Mouse (Mus musculus) bone marrow, adult 2 months (tissue): ENCODE data around the gene Krt35. TPM values are rescaled to one million over a fixed set of nuclear protein-coding genes. Genes with fewer than 3 reads are reported as not detected.

ENCODE experiments used
- H3K27ac ChIP-seq: fragments of 200-500 bp; 2 replicates; pipeline ENCODE4 v1.5.1; 2012; ENCODE audit warnings: low read depth, mild to moderate bottlenecking, control low read depth, inconsistent platforms, low read length; ENCODE audit not compliant: control insufficient read depth, poor library complexity, insufficient read depth
- H3K4me1 ChIP-seq: fragments of 200-500 bp; 2 replicates; pipeline ENCODE4 v1.6.1; 2011; ENCODE audit warnings: low read length; ENCODE audit not compliant: control insufficient read depth, insufficient read depth
- H3K4me3 ChIP-seq: fragments of 200-500 bp; replicated peaks from 2 replicates; pipeline ENCODE3; 2011; ENCODE audit warnings: mild to moderate bottlenecking, low read depth, low read length, control low read depth; ENCODE audit not compliant: control insufficient read depth
- CTCF ChIP-seq: fragments of 200-500 bp; IDR thresholded peaks from 2 replicates; pipeline ENCODE4 v1.5.1; 2011; ENCODE audit warnings: low read length, control low read depth; ENCODE audit not compliant: control insufficient read depth, insufficient read depth
- POLR2A ChIP-seq: fragments of 200-500 bp; IDR thresholded peaks from 2 replicates; pipeline ENCODE4 v1.6.1; 2011; ENCODE audit warnings: low read depth, mild to moderate bottlenecking, control low read depth, low read length, borderline replicate concordance; ENCODE audit not compliant: control insufficient read depth
- WGBS: fragments of 180-500 bp; shearing (Covaris S2); methylation state at CpG from one replicate; pipeline ENCODE4 v1.1.7; 2018; 5-methylcytosine and 5-hydroxymethylcytosine counted together
- polyA plus RNA-seq: library from polyadenylated mRNA; stranded (reverse); fragments of >200 nt; gene quantifications from 2 replicates; pipeline ENCODE4 v1.2.4, GENCODE M21; 2011; ENCODE audit warnings: low replicate concordance; ENCODE audit not compliant: missing spikeins, insufficient read depth, insufficient read length

The Krt35 gene
- polyA plus RNA-seq, 1 experiment: not detected

DNA sequence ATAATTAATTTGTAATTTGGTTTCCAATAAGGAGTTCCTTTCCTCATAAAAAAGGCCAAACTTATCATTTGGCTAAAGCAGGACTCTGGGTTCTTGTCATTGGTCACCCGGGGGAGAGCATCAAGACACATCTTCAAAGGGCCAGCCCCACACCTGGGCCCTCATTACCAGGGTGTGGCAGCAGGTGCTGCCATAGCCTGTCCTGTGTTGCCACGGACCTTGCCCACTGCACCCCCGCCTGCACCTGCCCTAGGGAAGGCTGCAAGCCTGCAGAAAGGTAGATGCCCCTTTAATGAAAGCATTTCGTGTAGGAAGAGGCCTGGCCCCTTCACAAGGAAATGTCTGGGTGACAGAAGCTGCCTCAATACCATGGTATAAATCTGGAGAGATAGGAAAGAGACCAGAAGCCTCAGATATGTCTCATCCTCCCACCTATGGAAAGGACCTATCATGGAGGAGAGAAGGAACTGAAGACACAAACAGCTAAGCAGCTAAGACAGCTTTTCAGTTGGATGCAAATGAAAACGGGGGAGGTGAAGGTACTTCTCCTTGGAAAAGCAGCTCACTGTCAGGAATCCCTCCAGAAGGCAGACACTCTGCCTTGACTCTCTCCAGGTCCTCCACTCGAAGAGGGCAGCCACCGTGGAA, 7.5 kb downstream of the Krt35 start:
- 64% methylated on average over 7 of the region's 7 CpGs for WGBS
- H3K4me3 ChIP-seq: no peak overlapping the region
- H3K27ac ChIP-seq: no peak overlapping the region
- no peak for TF ChIP-seq POLR2A
- TF ChIP-seq CTCF: no peak
- H3K4me1 ChIP-seq: no peaks in the 10 kb centered on the region

DNA sequence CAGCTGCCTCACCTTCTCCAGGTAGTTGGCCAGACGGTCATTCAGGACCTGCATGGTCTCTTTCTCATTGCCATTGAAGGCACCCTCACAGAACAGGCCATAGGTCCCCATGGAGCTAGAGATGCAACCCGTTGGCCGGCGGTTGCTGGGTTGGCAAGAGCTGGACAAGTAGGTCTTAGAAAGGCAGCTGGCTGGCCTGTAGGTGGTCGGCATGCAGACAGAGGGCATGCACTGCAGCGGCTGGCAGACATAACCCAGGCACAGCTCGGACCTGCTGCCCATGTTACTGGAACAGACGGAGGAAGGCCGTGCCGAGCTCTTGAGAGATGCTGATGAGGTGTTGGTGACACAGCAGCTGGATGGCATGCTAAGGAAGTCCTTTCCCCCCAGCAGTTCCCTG, 8.2 kb downstream of the Krt35 start, which contains the start of gene Krt32:
Gene Krt32, minus strand, starts transcription at position 366 of the 400 bp plus-strand sequence.
- TF ChIP-seq POLR2A (no peak), CTCF (no peak)
- WGBS: 83% methylated on average over 10 of the region's 10 CpGs
- Histone ChIP-seq H3K4me1 (no peaks in the 10 kb centered on the region), H3K27ac (no peak within 1 kb of the TSS), H3K4me3 (no peak within 1 kb of the TSS)

DNA sequence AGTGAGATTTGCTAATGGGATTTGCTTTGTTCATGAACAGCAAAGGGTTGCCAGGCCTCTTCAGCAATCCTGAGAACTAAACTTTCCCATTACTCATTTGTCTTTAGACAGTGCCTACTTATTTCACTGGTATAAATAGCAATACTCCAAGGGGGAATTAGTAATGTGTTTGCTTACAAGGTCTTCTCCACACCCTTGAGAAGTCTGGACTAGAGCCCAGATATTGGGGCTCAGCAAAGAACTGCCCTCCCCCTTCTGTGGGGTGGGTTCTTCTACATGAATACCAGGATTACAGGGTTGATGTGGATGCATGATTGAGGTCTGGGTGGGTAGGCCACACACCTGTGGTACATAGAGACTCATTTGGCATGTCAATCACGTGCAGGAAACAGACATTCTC, 22.2 kb downstream of the Krt35 start:
- Histone ChIP-seq H3K27ac (no peak overlapping the region), H3K4me3 (no peak overlapping the region), H3K4me1 (no peaks in the 10 kb centered on the region)
- 34% methylated on average over 1 of the region's 1 CpGs for WGBS
- no peak for TF ChIP-seq CTCF
- no peak for TF ChIP-seq POLR2A

DNA sequence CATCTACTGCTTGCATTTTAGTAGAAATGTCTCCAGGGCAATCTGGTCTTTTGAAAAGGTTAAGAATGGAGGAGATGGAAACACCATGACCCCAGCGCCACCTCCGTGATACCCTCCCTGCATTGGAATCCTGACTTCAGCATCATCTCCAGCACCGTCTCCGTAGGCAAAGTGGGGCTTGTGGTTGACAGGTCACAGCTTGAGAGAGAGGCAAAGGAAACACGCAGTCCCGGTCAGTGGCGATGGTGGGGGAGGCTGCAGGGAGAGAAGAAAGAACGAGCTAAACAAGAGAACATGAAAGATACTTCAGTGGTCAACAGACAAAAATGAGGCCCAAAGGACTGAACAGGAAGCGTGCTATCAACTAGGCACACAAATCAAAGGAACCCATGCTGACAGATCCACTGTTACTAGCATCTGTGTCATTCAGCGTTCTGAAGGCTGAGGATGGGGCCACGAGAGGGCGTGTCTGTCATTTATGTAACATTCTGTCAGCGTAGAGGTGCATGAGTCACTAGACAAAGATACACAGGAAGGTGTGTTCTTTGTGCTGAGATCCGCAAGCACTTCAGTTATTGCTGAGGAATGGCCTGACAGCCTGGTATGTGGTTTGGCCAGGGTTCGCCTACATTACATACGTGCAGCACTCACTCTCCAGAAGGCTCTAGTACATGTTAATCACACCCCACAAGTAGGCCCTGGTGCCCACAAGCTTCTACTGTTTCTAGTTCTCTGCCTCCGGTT, 28.6 kb downstream of the Krt35 start:
- 77% methylated on average over 17 of the region's 17 CpGs for WGBS
- H3K27ac ChIP-seq: no peak overlapping the region
- no peaks in the 10 kb centered on the region for H3K4me1 ChIP-seq
- TF ChIP-seq POLR2A: no peak
- no peak for TF ChIP-seq CTCF
- no peak overlapping the region for H3K4me3 ChIP-seq

DNA sequence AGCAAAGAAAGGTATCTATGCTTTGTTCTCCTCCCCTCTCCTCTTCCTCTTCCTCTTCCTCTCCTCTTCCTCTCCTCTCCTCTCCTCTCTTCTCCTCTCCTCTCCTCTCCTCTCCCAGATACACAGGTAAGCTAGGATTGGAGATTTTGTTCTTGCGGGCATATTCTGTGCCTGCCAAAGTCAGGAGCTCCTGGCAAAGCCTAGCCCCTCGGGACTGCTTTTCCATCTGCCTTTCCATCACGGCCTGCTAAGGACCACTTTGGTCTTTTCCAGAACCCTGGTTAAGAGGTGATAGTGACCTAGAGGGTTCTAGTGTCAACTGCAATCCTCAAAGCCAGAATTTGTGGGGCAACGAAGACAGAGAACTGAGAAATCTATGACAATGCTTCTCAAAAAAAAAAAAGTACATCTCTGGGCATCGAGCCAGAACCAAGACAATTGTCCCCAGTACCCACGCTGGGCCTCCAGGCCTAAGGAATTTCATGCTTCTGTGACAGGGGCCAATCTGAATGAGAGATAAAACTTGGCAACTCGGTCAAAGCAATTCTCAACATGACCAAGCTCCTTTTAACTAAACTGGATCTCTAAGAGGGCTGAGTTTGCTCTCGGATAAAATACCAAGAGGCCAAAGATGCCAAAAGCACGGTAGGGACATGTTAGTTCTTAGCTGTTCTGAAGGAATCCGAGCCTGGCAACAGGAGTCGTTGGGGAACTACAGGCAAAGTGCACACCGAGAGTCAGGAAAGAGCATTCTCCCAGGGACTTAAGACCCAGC, 29.6 kb downstream of the Krt35 start:
- no peak overlapping the region for H3K4me3 ChIP-seq
- WGBS: 71% methylated on average over 12 of the region's 12 CpGs
- H3K27ac ChIP-seq: no peak overlapping the region
- H3K4me1 ChIP-seq: no peaks in the 10 kb centered on the region
- TF ChIP-seq CTCF (no peak), POLR2A (no peak)

DNA sequence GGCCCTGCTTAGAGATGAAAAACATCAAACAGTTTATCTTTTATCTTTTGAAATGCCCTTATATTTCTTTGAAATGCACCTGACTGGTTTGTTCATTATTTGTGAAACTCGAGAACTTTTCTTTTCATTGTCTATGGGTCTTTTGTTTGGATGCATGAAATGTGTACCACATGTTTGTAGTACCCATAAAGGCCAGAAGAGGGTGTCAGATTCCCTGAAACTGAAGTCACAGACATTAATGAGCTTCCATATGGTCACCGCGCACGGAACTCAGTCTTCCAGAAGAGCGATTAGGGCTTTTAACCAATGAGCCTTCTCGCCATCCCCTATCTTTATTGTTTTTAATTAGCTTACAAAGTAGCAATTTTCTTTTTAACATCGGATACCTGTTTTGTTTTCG, 37.2 kb downstream of the Krt35 start:
- H3K4me1 ChIP-seq: no peaks in the 10 kb centered on the region
- WGBS: 72% methylated on average over 8 of the region's 8 CpGs
- no peak overlapping the region for H3K27ac ChIP-seq
- no peak overlapping the region for H3K4me3 ChIP-seq
- TF ChIP-seq POLR2A (no peak), CTCF (no peak)

DNA sequence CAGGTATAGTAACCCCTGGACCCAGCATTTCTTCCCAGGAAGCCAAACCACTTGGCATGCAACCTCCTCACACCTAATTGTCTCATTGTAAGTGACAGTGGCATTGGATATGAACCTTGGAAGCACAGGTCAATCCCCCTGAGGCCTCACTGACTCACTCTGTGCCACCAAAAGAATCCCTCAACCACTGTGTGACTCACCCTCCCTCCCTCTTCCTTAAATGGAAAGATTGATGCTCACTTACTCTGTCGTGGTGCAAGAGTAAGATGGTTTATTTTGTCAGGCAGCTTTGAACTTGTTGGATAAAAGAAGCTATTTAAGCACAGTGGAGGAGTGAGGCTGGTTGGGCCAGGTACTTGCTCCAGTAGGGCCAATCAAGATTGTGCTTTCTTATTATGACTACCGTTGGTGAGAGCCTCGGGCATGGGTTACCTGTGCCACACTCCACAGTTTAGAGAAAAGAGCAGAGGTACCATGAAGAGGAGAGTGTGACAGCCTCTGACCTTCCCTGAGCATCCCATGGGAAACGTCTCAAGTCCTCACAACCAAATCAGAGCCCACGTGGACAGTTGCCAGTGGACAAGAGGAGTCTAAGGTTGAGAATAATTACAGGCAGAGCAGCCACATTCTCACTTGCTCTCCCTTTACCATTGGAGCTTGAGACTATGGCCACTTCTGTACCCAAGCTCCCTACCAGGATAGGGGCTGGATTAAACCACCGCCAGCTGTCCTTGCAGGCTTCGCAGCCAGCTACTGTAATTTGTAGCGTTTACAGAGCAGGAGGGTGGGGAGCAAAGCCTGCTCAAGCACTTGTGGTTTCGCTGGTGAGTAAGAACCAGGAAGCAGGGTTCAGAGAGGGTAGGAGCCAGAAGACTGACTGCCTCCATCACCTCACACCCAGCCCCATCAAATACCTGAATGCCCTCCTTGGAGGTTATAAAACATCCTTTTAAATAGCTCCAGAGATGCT, 40.1 kb downstream of the Krt35 start:
- TF ChIP-seq POLR2A: no peak
- no peak for TF ChIP-seq CTCF
- Histone ChIP-seq H3K4me1 (no peaks in the 10 kb centered on the region), H3K4me3 (no peak overlapping the region), H3K27ac (no peak overlapping the region)
- 49% methylated on average over 9 of the region's 9 CpGs for WGBS
